Mouse (Mus musculus): ENCODE data around the gene Sept9. TPM values are rescaled to one million over a fixed set of nuclear protein-coding genes. Genes with fewer than 3 reads are reported as not detected.

Gene Sept9
- polyA plus RNA-seq, 1 experiment from 2014 or later = 165 TPM

DNA sequence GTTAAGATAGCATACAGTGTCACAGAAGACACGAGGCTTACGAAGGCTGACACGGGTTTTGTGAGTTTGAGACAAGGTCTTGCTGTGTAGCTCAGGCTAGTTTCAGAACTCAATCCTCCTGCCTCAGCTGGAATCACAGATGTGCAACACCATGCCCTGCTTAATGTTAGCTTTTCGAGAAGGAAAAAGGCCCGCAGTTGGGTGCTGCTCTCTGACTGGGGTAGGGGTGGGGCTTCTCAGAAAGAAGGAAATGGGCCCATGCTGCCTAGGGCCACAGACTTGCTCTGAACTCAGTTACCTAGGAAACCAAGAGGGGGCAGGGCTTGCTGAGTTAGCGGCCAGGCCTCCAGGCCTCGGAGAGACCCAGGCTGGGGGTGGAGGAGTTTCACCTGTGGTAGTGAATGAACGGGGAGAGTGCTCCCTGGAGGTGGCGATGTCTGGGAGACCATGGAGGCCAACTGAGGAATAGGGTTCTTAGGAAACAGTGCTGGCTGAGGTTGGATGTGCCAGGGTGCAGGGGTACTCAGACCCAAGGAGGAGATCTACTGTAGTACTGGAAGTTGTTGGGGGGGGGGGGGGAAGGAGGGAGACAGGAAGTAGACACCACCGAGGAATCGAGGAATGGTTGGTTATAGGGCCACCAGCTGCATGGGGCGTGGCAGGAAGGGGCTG is 126.1 kb downstream of the Sept9 start:
- Histone ChIP-seq H3K9ac (no peak overlapping the region), H3K27ac (no peak overlapping the region), H3K4me1 (peaks cover 41% of the 10 kb centered on the region), H3K4me2 (replicated peaks) (no peak overlapping the region), H3K36me3 (no peaks in the 10 kb centered on the region), H3K4me3 (no peak overlapping the region), H3K9me3 (no peaks in the 10 kb centered on the region), H3K27me3 (replicated peaks) (no peaks in the 10 kb centered on the region)
- WGBS = 27% methylated on average over 12 of the region's 12 CpGs
- ATAC-seq (ENCODE audit: low FRiP score, low read depth) = no peak

DNA sequence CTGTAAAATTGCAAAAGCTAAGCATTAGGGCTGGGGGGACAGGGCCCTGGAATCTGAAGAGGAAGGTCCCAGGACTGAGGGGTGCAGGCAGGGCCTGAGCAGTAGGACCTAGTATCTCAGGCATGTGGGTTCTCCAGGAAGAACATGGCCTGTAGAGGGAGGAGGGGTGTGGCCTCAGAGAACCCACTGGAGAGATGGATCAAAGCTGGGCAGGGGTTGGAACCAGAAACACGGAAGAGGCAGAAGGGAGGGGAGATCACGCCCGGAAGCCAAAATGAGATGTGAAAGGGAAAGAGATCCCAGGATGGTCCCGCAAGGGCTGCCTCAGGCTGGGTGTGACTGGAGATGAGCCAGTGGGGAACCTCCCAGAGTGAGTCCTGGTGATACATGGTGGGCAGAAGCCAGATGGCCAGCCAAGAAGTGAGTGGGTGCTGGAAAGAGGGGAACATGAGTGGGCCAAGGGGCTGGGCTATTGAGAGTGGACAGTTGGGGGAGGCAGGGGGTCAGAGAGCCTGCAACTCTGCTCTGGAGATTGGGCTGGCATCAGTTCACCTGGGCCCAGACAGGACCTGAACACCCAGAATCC is 126.8 kb downstream of the Sept9 start:
- H3K27ac ChIP-seq = no peak overlapping the region
- H3K4me1 ChIP-seq = peaks cover 44% of the 10 kb centered on the region
- H3K27me3 ChIP-seq (replicated peaks) = no peaks in the 10 kb centered on the region
- 64% methylated on average over 4 of the region's 4 CpGs for WGBS
- no peaks in the 10 kb centered on the region for H3K9me3 ChIP-seq
- no peak overlapping the region for H3K4me3 ChIP-seq
- ATAC-seq (ENCODE audit: low FRiP score, low read depth) = no peak
- no peak overlapping the region for H3K4me2 ChIP-seq (replicated peaks)
- H3K36me3 ChIP-seq = no peaks in the 10 kb centered on the region
- H3K9ac ChIP-seq = no peak overlapping the region

DNA sequence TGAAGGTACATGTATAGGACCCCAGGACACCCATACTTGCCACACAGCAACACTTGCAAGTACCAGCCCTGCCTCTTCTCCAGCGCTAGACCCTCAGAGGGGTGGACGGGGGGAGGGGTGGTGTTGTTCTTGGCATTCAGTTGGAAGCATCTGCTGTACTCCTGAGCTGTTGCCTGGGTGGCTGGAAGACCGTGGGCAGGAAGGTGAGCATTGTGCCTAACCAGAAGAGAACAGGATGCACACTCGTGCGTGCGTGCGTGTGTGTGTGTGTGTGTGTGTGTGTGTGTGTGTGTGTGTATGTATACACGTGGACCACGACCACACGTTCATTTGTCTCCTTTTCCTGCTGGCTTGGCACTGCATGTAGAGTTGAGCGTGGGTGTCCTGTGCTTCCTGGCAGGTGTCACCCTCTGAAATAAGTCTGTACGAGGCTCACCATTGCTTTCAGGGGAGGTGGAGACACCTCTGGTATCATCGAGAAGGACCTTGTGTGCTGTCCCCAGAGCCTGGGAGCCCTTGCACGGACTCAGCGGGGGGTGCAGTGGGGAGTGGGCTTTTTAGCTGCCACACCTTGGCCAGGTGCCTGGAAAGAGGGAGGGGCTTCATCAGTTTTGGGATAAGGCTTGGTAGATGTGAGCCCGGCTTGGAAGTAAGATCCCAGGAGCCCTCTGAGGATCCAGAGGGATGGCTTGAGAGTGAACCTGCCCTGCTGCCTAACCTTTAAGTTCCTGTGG is 127.6 kb downstream of the Sept9 start:
- ATAC-seq (ENCODE audit: low FRiP score, low read depth) = no peak
- no peak overlapping the region for H3K4me2 ChIP-seq (replicated peaks)
- H3K27me3 ChIP-seq (replicated peaks) = no peaks in the 10 kb centered on the region
- H3K9ac ChIP-seq = no peak overlapping the region
- H3K4me3 ChIP-seq = no peak overlapping the region
- WGBS = 72% methylated on average over 16 of the region's 16 CpGs
- H3K4me1 ChIP-seq = peaks cover 52% of the 10 kb centered on the region
- H3K27ac ChIP-seq = no peak overlapping the region
- H3K9me3 ChIP-seq = no peaks in the 10 kb centered on the region
- H3K36me3 ChIP-seq = no peaks in the 10 kb centered on the region

DNA sequence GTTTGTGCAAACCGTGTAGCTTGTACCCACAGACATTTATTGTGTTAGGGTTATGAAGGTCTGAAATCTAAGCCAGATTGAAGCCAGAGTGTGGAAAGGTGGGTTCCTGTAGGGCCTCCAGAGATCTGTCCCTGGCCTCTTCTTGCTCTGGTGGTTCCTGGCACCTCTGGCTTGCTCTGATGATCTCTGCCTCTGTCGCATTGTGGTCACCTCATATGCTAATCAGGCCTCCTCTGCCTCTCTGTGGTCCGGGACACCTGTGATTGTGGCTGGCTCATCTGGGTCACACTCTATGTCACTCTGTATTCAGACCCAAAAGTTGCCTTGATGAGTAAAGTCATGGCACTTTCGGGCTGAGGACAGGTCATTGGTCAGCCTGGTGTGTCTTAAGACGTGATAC is 128.2 kb downstream of the Sept9 start:
- ATAC-seq (ENCODE audit: low FRiP score, low read depth) = no peak
- no peaks in the 10 kb centered on the region for H3K27me3 ChIP-seq (replicated peaks)
- no peak overlapping the region for H3K27ac ChIP-seq
- WGBS = 85% methylated on average over 5 of the region's 5 CpGs
- H3K4me3 ChIP-seq = no peak overlapping the region
- H3K4me2 ChIP-seq (replicated peaks) = no peak overlapping the region
- no peaks in the 10 kb centered on the region for H3K36me3 ChIP-seq
- no peaks in the 10 kb centered on the region for H3K9me3 ChIP-seq
- peaks cover 52% of the 10 kb centered on the region for H3K4me1 ChIP-seq
- no peak overlapping the region for H3K9ac ChIP-seq

DNA sequence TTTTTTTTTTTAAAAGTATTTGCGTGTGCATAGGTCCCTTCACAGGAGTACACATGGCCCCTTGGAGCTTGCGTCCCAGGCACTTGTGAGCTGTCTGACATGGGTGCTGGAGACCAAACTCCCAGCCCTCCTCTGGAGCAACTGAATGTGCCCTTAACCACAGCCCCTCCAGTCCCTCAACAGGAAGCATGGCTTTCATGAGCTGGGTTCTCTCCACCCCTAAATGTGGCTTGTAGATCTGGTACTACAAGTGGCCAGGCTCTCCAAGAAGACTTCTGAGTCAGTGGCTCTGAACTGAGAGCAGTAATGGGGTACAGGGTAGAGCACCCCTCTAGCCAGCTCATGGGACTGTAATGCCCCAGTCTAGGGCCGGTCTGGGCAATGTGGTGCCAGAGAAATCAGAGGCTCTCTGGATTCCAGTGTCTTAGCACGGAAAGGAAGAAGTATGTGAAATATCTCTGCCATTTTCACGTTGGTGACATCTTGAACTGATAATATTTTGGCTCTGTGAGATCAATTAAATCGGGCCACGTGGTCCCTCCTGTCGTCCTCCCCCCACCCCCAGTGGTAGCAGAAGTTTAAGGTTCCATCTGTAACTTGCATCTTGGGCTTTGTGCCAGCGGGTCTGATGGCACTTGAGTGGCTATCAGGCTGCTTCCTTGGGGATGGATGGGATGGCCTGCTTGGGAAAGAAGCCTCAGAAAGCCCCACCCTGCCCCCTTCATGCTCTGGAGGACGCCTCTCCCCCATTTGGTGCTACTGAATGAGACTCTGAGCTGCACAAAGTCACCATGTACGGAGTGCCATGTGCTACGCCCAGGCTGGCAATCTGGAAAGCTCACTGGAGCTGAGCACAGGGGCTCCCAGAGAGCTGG is 130.9 kb downstream of the Sept9 start:
- H3K9me3 ChIP-seq = no peaks in the 10 kb centered on the region
- H3K9ac ChIP-seq = no peak overlapping the region

DNA sequence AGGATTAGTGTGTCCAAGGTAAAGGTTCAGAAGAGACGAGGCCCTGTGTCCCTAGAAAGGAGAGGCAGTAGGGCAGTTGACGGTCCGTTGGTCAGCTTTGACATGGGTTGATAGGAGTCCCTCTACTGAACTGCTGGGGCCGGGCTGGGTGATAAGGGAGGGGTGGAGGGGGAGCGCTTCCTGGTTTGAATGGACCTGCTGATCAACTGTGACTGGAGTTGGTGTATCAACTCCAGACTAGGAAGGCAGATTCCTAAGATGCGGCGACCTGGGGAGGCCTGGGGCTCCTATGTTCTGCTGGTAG is 131.4 kb downstream of the Sept9 start:
- Histone ChIP-seq H3K27me3 (replicated peaks) (no peaks in the 10 kb centered on the region), H3K4me2 (replicated peaks) (peak overlapping the region; percentile 87), H3K4me3 (no peak overlapping the region), H3K4me1 (peaks cover 61% of the 10 kb centered on the region), H3K9me3 (no peaks in the 10 kb centered on the region), H3K9ac (peak overlapping the region; percentile 92), H3K36me3 (no peaks in the 10 kb centered on the region), H3K27ac (peak overlapping the region; percentile 97; the same call in 1 of the 2 replicates)
- ATAC-seq (ENCODE audit: low FRiP score, low read depth) = no peak
- 33% methylated on average over 7 of the region's 7 CpGs for WGBS

More for the DNA sequence above, 130.9 kb downstream of the Sept9 start:
- Histone ChIP-seq H3K27ac (no peak overlapping the region), H3K4me1 (peaks cover 63% of the 10 kb centered on the region), H3K27me3 (replicated peaks) (no peaks in the 10 kb centered on the region), H3K4me2 (replicated peaks) (peak overlapping the region; percentile 87), H3K36me3 (no peaks in the 10 kb centered on the region), H3K4me3 (no peak overlapping the region)
- no peak for ATAC-seq (ENCODE audit: low FRiP score, low read depth)
- WGBS = 80% methylated on average over 12 of the region's 12 CpGs

DNA sequence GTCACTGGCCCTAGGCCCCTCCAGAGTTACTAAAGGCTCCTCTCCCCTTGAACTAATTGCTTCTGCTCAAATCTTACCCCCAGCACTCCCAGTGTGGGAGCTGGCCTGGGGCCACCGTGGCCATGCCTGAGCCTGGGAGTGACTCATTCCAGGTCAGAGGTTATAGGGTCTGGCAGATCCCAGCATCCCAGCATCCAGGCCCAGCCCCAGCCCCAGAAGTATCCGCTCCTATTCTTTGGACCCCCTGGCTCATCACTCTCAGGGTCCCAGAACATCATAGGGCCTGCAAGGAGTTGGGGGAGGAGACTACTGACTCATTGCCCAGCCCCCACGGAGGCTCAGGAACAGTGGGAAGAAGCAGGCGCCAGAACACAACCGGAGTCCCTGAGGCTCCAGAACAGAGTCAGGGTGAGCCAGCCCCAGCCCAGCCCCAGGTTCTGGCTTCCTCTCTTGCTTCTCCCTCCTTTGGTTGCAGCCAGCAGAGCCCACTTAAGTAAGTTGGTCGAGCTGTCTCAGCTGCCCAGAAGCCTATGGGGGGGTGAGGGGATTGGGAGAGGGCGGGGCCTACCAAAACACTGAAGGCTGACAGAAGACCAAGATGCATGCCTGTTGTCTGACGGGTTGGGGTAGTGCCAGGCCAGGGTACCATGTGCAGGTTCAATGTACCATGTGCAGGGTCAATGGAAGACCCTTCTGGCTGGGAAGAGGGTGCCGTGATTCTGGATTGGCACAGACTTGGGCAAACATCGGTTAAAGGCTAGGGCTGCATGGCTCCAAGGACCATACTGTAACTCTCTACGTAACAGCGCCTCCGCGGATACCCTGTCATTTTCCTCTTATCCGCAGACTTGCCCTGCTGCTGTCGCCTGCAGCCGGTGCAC is 132.1 kb downstream of the Sept9 start:
- Histone ChIP-seq H3K36me3 (no peaks in the 10 kb centered on the region), H3K27me3 (replicated peaks) (no peaks in the 10 kb centered on the region), H3K9me3 (no peaks in the 10 kb centered on the region), H3K27ac (peak overlapping the region; percentile 97), H3K4me1 (peaks cover 54% of the 10 kb centered on the region), H3K4me3 (peak overlapping the region; percentile 63), H3K4me2 (replicated peaks) (peak overlapping the region; percentile 87), H3K9ac (peak overlapping the region; percentile 92)
- WGBS = 2% methylated on average over 17 of the region's 17 CpGs
- peak; percentile 64 for ATAC-seq (ENCODE audit: low FRiP score, low read depth)

DNA sequence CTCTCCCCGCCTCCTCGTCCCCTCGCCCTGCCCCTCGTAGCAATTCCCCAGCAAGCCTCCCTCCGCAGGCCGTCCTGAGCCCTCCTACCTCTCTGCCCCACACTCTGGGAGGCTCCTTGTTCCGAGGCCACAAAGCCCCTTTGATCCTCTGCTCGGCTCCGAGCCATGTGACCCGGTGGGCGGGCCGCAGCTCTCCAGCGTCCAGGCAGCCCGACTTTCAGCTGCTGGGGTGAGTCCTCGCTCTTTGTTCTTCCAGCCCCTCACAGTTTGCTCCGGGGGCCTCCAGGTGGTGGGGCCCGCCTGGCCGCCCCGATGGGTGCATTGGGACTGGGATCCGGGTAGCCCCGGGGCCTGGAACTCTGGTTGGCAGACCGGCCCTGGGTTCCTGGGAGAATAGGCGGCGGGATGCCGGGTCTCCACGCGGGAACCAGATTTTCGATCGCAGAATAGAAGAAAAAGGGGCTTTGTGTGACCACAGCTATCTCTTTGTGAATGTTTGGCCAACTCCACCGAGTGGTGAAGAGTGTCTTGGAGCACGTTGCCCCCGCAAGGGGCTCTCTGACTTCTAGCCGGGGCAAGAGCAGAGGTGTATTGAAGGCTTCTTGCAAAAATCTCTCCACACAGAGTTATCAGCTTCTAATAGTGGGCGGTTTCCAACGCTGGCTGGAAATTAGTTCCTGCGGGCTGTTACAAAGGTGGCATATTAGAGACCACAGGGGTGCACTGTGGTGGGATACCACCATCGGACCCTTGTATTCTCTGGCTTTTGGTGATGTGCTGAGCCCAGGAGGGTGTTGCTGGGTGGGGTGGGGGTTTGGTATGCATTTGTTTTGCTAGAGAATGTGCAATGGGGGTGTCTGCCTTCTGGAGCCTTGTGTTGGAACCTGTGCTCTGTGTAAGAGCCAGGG is 133.0 kb downstream of the Sept9 start:
- no peaks in the 10 kb centered on the region for H3K27me3 ChIP-seq (replicated peaks)
- peaks cover 47% of the 10 kb centered on the region for H3K4me1 ChIP-seq
- H3K9ac ChIP-seq = peak overlapping the region; percentile 92
- peak overlapping the region; percentile 97 for H3K27ac ChIP-seq
- no peaks in the 10 kb centered on the region for H3K9me3 ChIP-seq
- WGBS = under 1% methylated on average over 37 of the region's 37 CpGs
- H3K4me2 ChIP-seq (replicated peaks) = peak overlapping the region; percentile 87
- ATAC-seq (ENCODE audit: low FRiP score, low read depth) = peak; percentile 94
- H3K36me3 ChIP-seq = 0 out of 2 replicates have a peak, but pooled peaks cover 2% of the 10 kb centered on the region
- H3K4me3 ChIP-seq = peak overlapping the region; percentile 63

DNA sequence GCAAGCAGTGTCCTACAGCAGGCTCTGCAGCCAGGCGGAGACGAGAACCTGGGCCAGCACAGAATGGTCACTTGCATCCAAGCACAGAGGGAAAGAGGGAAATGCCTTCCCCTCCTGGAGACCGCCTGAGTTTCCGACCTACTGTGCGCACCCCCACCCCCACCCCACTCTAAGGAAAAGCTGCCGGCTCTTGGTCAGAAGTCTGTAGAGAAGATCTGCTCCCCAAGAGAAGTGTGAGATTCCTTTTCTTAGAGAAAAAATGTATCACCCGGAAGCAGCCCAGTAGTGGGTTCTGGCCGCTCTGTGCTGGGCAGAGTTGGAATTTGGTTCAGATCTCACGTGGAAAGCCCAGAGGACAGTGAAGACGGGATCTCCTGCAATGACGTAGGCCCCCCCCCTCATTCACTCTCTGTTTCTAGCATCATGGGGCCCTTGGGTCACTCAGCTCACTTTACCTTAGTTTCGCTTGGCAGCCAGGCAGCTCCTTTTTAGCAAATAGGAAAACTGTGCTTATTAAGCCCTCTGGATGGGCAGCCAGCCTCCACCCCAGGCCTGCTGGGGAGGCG is 133.8 kb downstream of the Sept9 start:
- Histone ChIP-seq H3K4me3 (peak overlapping the region; percentile 63), H3K9me3 (no peaks in the 10 kb centered on the region), H3K4me2 (replicated peaks) (peak overlapping the region; percentile 87), H3K4me1 (peaks cover 53% of the 10 kb centered on the region), H3K27me3 (replicated peaks) (no peaks in the 10 kb centered on the region), H3K27ac (peak overlapping the region; percentile 97), H3K36me3 (0 out of 2 replicates have a peak, but pooled peaks cover 2% of the 10 kb centered on the region), H3K9ac (peak overlapping the region; percentile 92)
- WGBS = 16% methylated on average over 13 of the region's 13 CpGs
- no peak for ATAC-seq (ENCODE audit: low FRiP score, low read depth)

DNA sequence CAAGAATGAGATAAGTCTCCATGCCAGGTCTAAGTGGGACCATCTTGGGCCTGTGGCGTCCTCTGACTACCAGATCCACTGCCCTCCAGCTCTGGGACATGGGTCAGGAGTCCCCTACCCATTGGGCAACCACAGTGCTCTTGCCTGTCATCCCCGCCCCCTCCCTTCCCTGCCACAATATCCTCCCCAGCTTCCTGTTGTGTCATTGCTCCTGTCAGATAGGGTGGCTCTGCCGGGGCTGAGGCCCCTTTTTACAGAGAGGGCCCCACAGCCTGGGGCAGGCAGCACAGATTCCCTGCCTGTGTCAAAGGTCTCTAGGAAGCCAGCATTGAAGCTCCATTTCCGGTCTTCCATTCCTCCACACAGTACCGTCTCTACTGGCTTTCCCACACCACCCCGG is 134.6 kb downstream of the Sept9 start:
- Histone ChIP-seq H3K9me3 (no peaks in the 10 kb centered on the region), H3K4me2 (replicated peaks) (peak overlapping the region; percentile 87), H3K27ac (0 out of 2 replicates have a peak overlapping the region, but pooled peaks have one; percentile 9), H3K27me3 (replicated peaks) (no peaks in the 10 kb centered on the region), H3K9ac (peak overlapping the region; percentile 92), H3K36me3 (0 out of 2 replicates have a peak, but pooled peaks cover 2% of the 10 kb centered on the region), H3K4me3 (peak overlapping the region; percentile 63), H3K4me1 (peaks cover 62% of the 10 kb centered on the region)
- no peak for ATAC-seq (ENCODE audit: low FRiP score, low read depth)
- WGBS = 48% methylated on average over 6 of the region's 6 CpGs
